Mouse (Mus musculus) spleen, adult 2 months (tissue): ENCODE measurements around the gene Pnpla5.

Experiments used
- CTCF ChIP-seq: fragments of 200-500 bp; IDR thresholded peaks from 2 replicates; pipeline ENCODE4 v1.5.1; 2011; ENCODE audit warnings: mild to moderate bottlenecking, inconsistent platforms; ENCODE audit not compliant: insufficient read depth, insufficient read length, insufficient replicate concordance; ENCODE audit errors: extremely low read depth
- POLR2A ChIP-seq: fragments of 200-500 bp; IDR thresholded peaks from 2 replicates; pipeline ENCODE4 v1.6.1; 2011; ENCODE audit warnings: low read depth, low read length, inconsistent platforms

GRCm38 (mm10) chr15:84126871-84127270, 3.9 kb upstream of the Pnpla5 start:
- TF ChIP-seq CTCF (no peak), POLR2A (no peak)
